ENCODE assay signal across 28 mouse cellular contexts in the genomic region with DNA sequence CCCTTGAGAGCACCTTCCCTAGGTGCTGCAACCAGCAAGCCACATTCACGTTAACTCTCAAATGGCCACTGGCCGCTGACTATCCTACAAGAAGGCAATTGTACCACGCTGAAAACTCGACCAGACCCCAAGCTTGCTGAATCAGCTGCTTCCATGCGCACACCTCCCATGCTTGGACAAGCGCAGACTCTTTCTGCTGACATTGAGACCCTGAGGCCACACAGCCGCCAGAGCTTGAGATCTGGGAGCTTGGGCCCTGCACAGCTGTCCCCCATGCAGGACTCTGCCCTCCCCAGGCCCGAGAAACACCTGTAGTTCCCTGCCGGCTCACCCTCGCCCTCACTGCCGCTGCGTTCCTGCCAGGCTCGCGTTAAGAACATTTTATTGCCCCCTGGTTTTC.
A peak's percentile ranks its signal among the peaks of the same experiment; 100 is the strongest.
DNase-seq lines count a peak whose midpoint lies in the region; ATAC-seq and TF ChIP-seq lines count a peak whose summit lies in the region.
"Had no signal": no experiment of that assay in that cellular context is flagged by ENCODE, and none has a peak within 500 bp of the region (broad histone marks: within the 10 kb centered on the region; RNA-seq: fewer than 3 reads in every experiment).

No protein-coding gene starts in this region.

- H3K4me3 ChIP-seq in forebrain, embryonic 10.5 days, result no peak overlapping the region
- H3K4me3 ChIP-seq in forebrain, embryonic 12.5 days (replicated peaks), result no peak overlapping the region
- no peak overlapping the region for H3K4me3 ChIP-seq in kidney, adult 2 months (ENCODE audit: insufficient read depth, low read depth, low read length)
- no peak overlapping the region for H3K4me3 ChIP-seq in kidney, embryonic 14.5 days (ENCODE audit: low read length)
- H3K4me3 ChIP-seq: forebrain, embryonic 15.5 days; heart, embryonic 15.5 days; layer of hippocampus, adult 2 months; left cerebral cortex, adult 2 months; limb, embryonic 15.5 days; liver, embryonic 13.5 days; midbrain, embryonic 13.5 days had no signal

- no peak for TF ChIP-seq CTCF in kidney, adult 2 months (conservative IDR thresholded peaks at IDR 0.05; ENCODE audit: insufficient read depth, insufficient read length, low read depth, low read length)

- peaks cover 61% of the 10 kb centered on the region for H3K4me1 ChIP-seq in forebrain, embryonic 10.5 days
- H3K4me1 ChIP-seq in forebrain, embryonic 12.5 days, result peaks cover 38% of the 10 kb centered on the region
- H3K4me1 ChIP-seq in kidney, adult 2 months (ENCODE audit: control insufficient read depth, insufficient read depth, low read length), result peaks cover 10% of the 10 kb centered on the region
- peaks cover 24% of the 10 kb centered on the region for H3K4me1 ChIP-seq in kidney, embryonic 14.5 days (ENCODE audit: control insufficient read depth, insufficient read depth, low read length)

- no peak for DNase-seq in forebrain, embryonic 10.5 days (ENCODE audit: extremely low spot score, low spot score)
- peak; percentile 33 for DNase-seq in kidney, adult 2 months
- peak; percentile 37 for DNase-seq in testis, postnatal 10 days (ENCODE audit: low spot score)
- DNase-seq in testis, postnatal 14 days (ENCODE audit: low spot score), result no peak
- DNase-seq in urinary bladder, postnatal 14 days (ENCODE audit: low spot score), result no peak
- DNase-seq in lung, postnatal 25 days (ENCODE audit: low spot score), result no peak
- DNase-seq: adrenal gland, adult 2 months; cerebellum, adult 2 months; cerebellum, postnatal 14 days; liver, embryonic 13.5 days; lung, adult 18-20 months; right cerebral cortex, postnatal 14 days; thymus, adult 2 months; thymus, postnatal 36 days had no signal

- H3K9me3 ChIP-seq in forebrain, embryonic 10.5 days, result no peaks in the 10 kb centered on the region
- H3K9me3 ChIP-seq in forebrain, embryonic 12.5 days, result no peaks in the 10 kb centered on the region
- no peaks in the 10 kb centered on the region for H3K9me3 ChIP-seq in kidney, embryonic 14.5 days (ENCODE audit: control insufficient read depth, low read length)
- H3K9me3 ChIP-seq: forebrain, embryonic 15.5 days; heart, embryonic 15.5 days; limb, embryonic 15.5 days; liver, embryonic 13.5 days; midbrain, embryonic 13.5 days had no signal

- H3K4me2 ChIP-seq in forebrain, embryonic 12.5 days, result no peak overlapping the region
- H3K4me2 ChIP-seq in kidney, embryonic 14.5 days (replicated peaks; ENCODE audit: low read depth, low read length), result no peak overlapping the region
- H3K4me2 ChIP-seq: forebrain, embryonic 15.5 days; heart, embryonic 15.5 days; limb, embryonic 15.5 days; liver, embryonic 13.5 days; midbrain, embryonic 13.5 days had no signal

- H3K36me3 ChIP-seq in forebrain, embryonic 10.5 days (replicated peaks), result peaks cover 9% of the 10 kb centered on the region
- H3K36me3 ChIP-seq in forebrain, embryonic 12.5 days (replicated peaks), result peaks cover 7% of the 10 kb centered on the region; the same call in 1 of the 2 replicates
- H3K36me3 ChIP-seq in kidney, adult 2 months (ENCODE audit: control insufficient read depth, insufficient read depth, low read length), result no peaks in the 10 kb centered on the region
- no peaks in the 10 kb centered on the region for H3K36me3 ChIP-seq in kidney, embryonic 14.5 days (ENCODE audit: control insufficient read depth, insufficient read depth, low read length)
- H3K36me3 ChIP-seq: forebrain, embryonic 15.5 days; heart, embryonic 15.5 days had no signal

- TF ChIP-seq POLR2A in kidney, adult 2 months (IDR thresholded peaks at IDR 0.05; ENCODE audit: low read depth, low read length), result no peak

- H3K27ac ChIP-seq in forebrain, embryonic 10.5 days, result peak overlapping the region; percentile 44; the same call in 1 of the 2 replicates
- H3K27ac ChIP-seq in forebrain, embryonic 12.5 days, result no peak overlapping the region
- no peak overlapping the region for H3K27ac ChIP-seq in kidney, adult 2 months (ENCODE audit: insufficient read depth, low read depth, low read length)
- no peak overlapping the region for H3K27ac ChIP-seq in kidney, embryonic 14.5 days (ENCODE audit: low read depth, low read length)
- H3K27ac ChIP-seq: forebrain, embryonic 15.5 days; layer of hippocampus, adult 2 months; left cerebral cortex, adult 2 months; limb, embryonic 15.5 days; liver, embryonic 13.5 days; macrophage; midbrain, embryonic 13.5 days had no signal

- no peak overlapping the region for H3K9ac ChIP-seq in forebrain, embryonic 12.5 days
- no peak overlapping the region for H3K9ac ChIP-seq in kidney, embryonic 14.5 days (ENCODE audit: low read depth, low read length)
- H3K9ac ChIP-seq: forebrain, embryonic 15.5 days; heart, embryonic 15.5 days; limb, embryonic 15.5 days; liver, embryonic 13.5 days; midbrain, embryonic 13.5 days had no signal

- ATAC-seq in forebrain, embryonic 12.5 days (ENCODE audit: low FRiP score), result no peak
- no peak for ATAC-seq in kidney, embryonic 14.5 days (ENCODE audit: low FRiP score, low TSS enrichment)
- ATAC-seq: activated CD4-positive, CD25-positive, alpha-beta regulatory T cell, adult 4 months; forebrain, embryonic 15.5 days; hindbrain, embryonic 16.5 days; intestine, embryonic 16.5 days; lung, postnatal 0 days; midbrain, embryonic 13.5 days had no signal

- 86% methylated on average over 14 of the region's 14 CpGs for WGBS in forebrain, embryonic 10.5 days
- 85% methylated on average over 14 of the region's 14 CpGs for WGBS in forebrain, embryonic 12.5 days
- WGBS in kidney, adult 2 months, result 64% methylated on average over 14 of the region's 14 CpGs
- WGBS in kidney, embryonic 14.5 days, result 57% methylated on average over 14 of the region's 14 CpGs

- no peaks in the 10 kb centered on the region for H3K27me3 ChIP-seq in forebrain, embryonic 10.5 days (ENCODE audit: poor library complexity, severe bottlenecking)
- H3K27me3 ChIP-seq in forebrain, embryonic 12.5 days, result 0 out of 2 replicates have a peak, but pooled peaks cover 6% of the 10 kb centered on the region
- H3K27me3 ChIP-seq in kidney, adult 2 months (replicated peaks; ENCODE audit: control insufficient read depth, insufficient read depth, low read length), result no peaks in the 10 kb centered on the region
- no peaks in the 10 kb centered on the region for H3K27me3 ChIP-seq in kidney, embryonic 14.5 days (ENCODE audit: control insufficient read depth, insufficient read depth, low read length)
- H3K27me3 ChIP-seq: CH12.LX; forebrain, embryonic 15.5 days; heart, embryonic 15.5 days; liver, embryonic 13.5 days; midbrain, embryonic 13.5 days had no signal

Comparison
In these comparisons a context has a peak if more than half of its experiments do, and no peak if none do; other contexts are left out.
1. DNase-seq: peak in kidney, adult 2 months (single experiment) and testis, postnatal 10 days (single experiment); none in forebrain, embryonic 10.5 days (single experiment), testis, postnatal 14 days (single experiment), urinary bladder, postnatal 14 days (single experiment) and lung, postnatal 25 days (single experiment).